8 mouse cellular contexts compared by ENCODE assay signal in the genomic region with DNA sequence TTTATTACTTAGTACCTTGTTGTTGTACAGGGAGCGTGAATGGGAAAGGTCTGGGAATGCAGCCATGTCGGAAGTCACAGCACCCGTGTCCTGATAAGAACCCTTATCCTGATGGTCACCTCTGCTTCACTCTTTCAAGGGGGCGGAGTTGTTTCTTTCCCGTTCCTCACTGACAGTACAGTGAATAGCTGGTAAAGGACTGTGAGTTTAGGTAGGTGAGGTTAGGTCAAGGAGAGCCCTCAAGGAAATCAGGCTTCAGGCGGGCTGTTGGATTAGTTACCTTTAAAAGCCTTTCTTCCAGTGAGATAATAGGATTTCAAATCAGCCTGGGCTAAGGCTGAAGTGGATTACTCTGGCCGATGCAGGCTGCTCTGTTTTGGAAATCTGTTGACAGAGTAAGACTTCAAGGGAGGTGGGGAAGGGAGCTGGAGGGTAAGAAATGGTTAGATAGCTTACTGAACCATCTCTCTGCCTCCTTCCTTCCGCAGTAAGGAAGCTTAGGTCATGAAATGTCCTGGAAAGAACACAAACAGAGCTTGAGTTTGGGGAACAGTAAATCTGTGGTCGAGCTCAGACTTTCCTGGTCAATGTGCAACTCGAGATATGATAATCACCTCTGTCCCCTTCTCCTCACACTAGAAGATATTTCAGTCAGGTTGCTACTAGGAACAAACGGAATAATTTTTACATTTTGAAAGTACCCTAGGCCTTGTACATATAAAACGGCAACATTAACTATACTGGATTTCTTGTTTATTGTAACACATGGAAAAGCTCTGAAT. TPM values are rescaled to one million over a fixed set of nuclear protein-coding genes. Genes with fewer than 3 reads are reported as not detected.
DNase-seq lines count a peak whose midpoint lies in the region; ATAC-seq lines count a peak whose summit lies in the region.

No protein-coding gene starts in this region.

- peaks cover 29% of the 10 kb centered on the region for H3K4me1 ChIP-seq in kidney, embryonic 14.5 days (ENCODE audit: control insufficient read depth, insufficient read depth, low read length)
- H3K4me1 ChIP-seq in brown adipose tissue, adult 24 weeks (ENCODE audit: control insufficient read depth, insufficient read depth, insufficient read length, low read length): peaks cover 24% of the 10 kb centered on the region
- H3K4me1 ChIP-seq in limb, embryonic 10.5 days: peaks cover 56% of the 10 kb centered on the region
- H3K4me1 ChIP-seq in neural tube, embryonic 12.5 days: peaks cover 22% of the 10 kb centered on the region

- H3K4me3 ChIP-seq in kidney, embryonic 14.5 days (ENCODE audit: low read length): peak overlapping the region; percentile 51
- peak overlapping the region; percentile 13 for H3K4me3 ChIP-seq in brown adipose tissue, adult 24 weeks (ENCODE audit: insufficient read depth, low read depth, low read length)
- H3K4me3 ChIP-seq in limb, embryonic 10.5 days: peak overlapping the region; percentile 61
- no peak overlapping the region for H3K4me3 ChIP-seq in neural tube, embryonic 12.5 days

- no peaks in the 10 kb centered on the region for H3K9me3 ChIP-seq in kidney, embryonic 14.5 days (ENCODE audit: control insufficient read depth, low read length)
- no peaks in the 10 kb centered on the region for H3K9me3 ChIP-seq in limb, embryonic 10.5 days (replicated peaks)
- no peaks in the 10 kb centered on the region for H3K9me3 ChIP-seq in neural tube, embryonic 12.5 days

- H3K36me3 ChIP-seq in kidney, embryonic 14.5 days (ENCODE audit: control insufficient read depth, insufficient read depth, low read length): no peaks in the 10 kb centered on the region
- H3K36me3 ChIP-seq in limb, embryonic 10.5 days: no peaks in the 10 kb centered on the region
- no peaks in the 10 kb centered on the region for H3K36me3 ChIP-seq in neural tube, embryonic 12.5 days

- H3K9ac ChIP-seq in kidney, embryonic 14.5 days (ENCODE audit: low read depth, low read length): no peak overlapping the region; the same call in 1 of the 2 replicates
- no peak overlapping the region for H3K9ac ChIP-seq in neural tube, embryonic 12.5 days

- 30% methylated on average over 12 of the region's 12 CpGs for WGBS in kidney, embryonic 14.5 days
- WGBS in limb, embryonic 10.5 days: 35% methylated on average over 12 of the region's 12 CpGs
- 42% methylated on average over 12 of the region's 12 CpGs for WGBS in neural tube, embryonic 12.5 days

- peak overlapping the region; percentile 47; the same call in 1 of the 2 replicates for H3K27ac ChIP-seq in kidney, embryonic 14.5 days (ENCODE audit: low read depth, low read length)
- H3K27ac ChIP-seq in brown adipose tissue, adult 24 weeks (replicated peaks; ENCODE audit: low read depth, low read length): peak overlapping the region; percentile 73
- peak overlapping the region; percentile 90 for H3K27ac ChIP-seq in limb, embryonic 10.5 days
- no peak overlapping the region for H3K27ac ChIP-seq in neural tube, embryonic 12.5 days

- H3K4me2 ChIP-seq in kidney, embryonic 14.5 days (replicated peaks; ENCODE audit: low read depth, low read length): peak overlapping the region; percentile 34
- H3K4me2 ChIP-seq in neural tube, embryonic 12.5 days (replicated peaks): peak overlapping the region; percentile 68

- ATAC-seq in kidney, embryonic 14.5 days (ENCODE audit: low FRiP score, low TSS enrichment): no peak
- ATAC-seq in neural tube, embryonic 12.5 days (ENCODE audit: low FRiP score, low read depth): no peak

- H3K27me3 ChIP-seq in kidney, embryonic 14.5 days (ENCODE audit: control insufficient read depth, insufficient read depth, low read length): no peaks in the 10 kb centered on the region
- H3K27me3 ChIP-seq in limb, embryonic 10.5 days (ENCODE audit: low read depth, poor library complexity, severe bottlenecking): no peaks in the 10 kb centered on the region
- H3K27me3 ChIP-seq in neural tube, embryonic 12.5 days (replicated peaks): no peaks in the 10 kb centered on the region

- DNase-seq in kidney, postnatal 14 days: no peak
- peak; percentile 23 for DNase-seq in limb, embryonic 10.5 days (ENCODE audit: low spot score)
- no peak for DNase-seq in spleen, adult 12 weeks (ENCODE audit: low spot score)
- DNase-seq in urinary bladder, postnatal 25 days (ENCODE audit: low spot score): no peak
- DNase-seq in cerebellum, postnatal 10 days: no peak

RNA-seq across cellular contexts. Expression of a gene that starts 1.8 kb away (rescaled TPM):
- polyA plus RNA-seq in kidney, embryonic 14.5 days (2014; fragmentation: Nextera tagmentation; extraction: Ambion mirVana): 43.8 and 55.3 TPM in 2 replicates
- 19.3 and 30.6 TPM in 2 replicates for polyA plus RNA-seq in brown adipose tissue, adult 24 weeks (2012; ENCODE audit: insufficient read depth, insufficient read length, missing spikeins)
- polyA plus RNA-seq in limb, embryonic 10.5 days (2016; fragmentation: Nextera tagmentation; extraction: Ambion mirVana): 40.0 and 46.0 TPM in 2 replicates
- 36.6 and 36.7 TPM in 2 replicates for polyA plus RNA-seq in neural tube, embryonic 12.5 days (2016; fragmentation: Nextera tagmentation; extraction: Ambion mirVana)

RNA-seq across cellular contexts. Expression of a gene that starts 32.3 kb away (rescaled TPM):
- not detected in 2 replicates for polyA plus RNA-seq in kidney, embryonic 14.5 days (2014; fragmentation: Nextera tagmentation; extraction: Ambion mirVana)
- not detected in 2 replicates for polyA plus RNA-seq in brown adipose tissue, adult 24 weeks (2012; ENCODE audit: insufficient read depth, insufficient read length, missing spikeins)
- not detected in 2 replicates for polyA plus RNA-seq in limb, embryonic 10.5 days (2016; fragmentation: Nextera tagmentation; extraction: Ambion mirVana)
- polyA plus RNA-seq in neural tube, embryonic 12.5 days (2016; fragmentation: Nextera tagmentation; extraction: Ambion mirVana): 0.06 TPM in 1 of 2 replicates, not detected in the other

RNA-seq across cellular contexts. Expression of a gene that starts 39.3 kb away (rescaled TPM):
- polyA plus RNA-seq in kidney, embryonic 14.5 days (2014; fragmentation: Nextera tagmentation; extraction: Ambion mirVana): not detected in 2 replicates
- not detected in 2 replicates for polyA plus RNA-seq in brown adipose tissue, adult 24 weeks (2012; ENCODE audit: insufficient read depth, insufficient read length, missing spikeins)
- polyA plus RNA-seq in limb, embryonic 10.5 days (2016; fragmentation: Nextera tagmentation; extraction: Ambion mirVana): not detected in 2 replicates
- 0.20 TPM in 1 of 2 replicates, not detected in the other for polyA plus RNA-seq in neural tube, embryonic 12.5 days (2016; fragmentation: Nextera tagmentation; extraction: Ambion mirVana)

RNA-seq across cellular contexts. Expression of a gene that starts 42.7 kb away (rescaled TPM):
- 27.6 and 51.1 TPM in 2 replicates for polyA plus RNA-seq in kidney, embryonic 14.5 days (2014; fragmentation: Nextera tagmentation; extraction: Ambion mirVana)
- polyA plus RNA-seq in brown adipose tissue, adult 24 weeks (2012; ENCODE audit: insufficient read depth, insufficient read length, missing spikeins): 10.4 and 14.4 TPM in 2 replicates
- 34.6 and 48.3 TPM in 2 replicates for polyA plus RNA-seq in limb, embryonic 10.5 days (2016; fragmentation: Nextera tagmentation; extraction: Ambion mirVana)
- 49.5 and 61.0 TPM in 2 replicates for polyA plus RNA-seq in neural tube, embryonic 12.5 days (2016; fragmentation: Nextera tagmentation; extraction: Ambion mirVana)

RNA-seq across cellular contexts. Expression of a gene that starts 58.7 kb away (rescaled TPM):
- polyA plus RNA-seq in kidney, embryonic 14.5 days (2014; fragmentation: Nextera tagmentation; extraction: Ambion mirVana): not detected in 2 replicates
- not detected in 2 replicates for polyA plus RNA-seq in brown adipose tissue, adult 24 weeks (2012; ENCODE audit: insufficient read depth, insufficient read length, missing spikeins)
- not detected in 2 replicates for polyA plus RNA-seq in limb, embryonic 10.5 days (2016; fragmentation: Nextera tagmentation; extraction: Ambion mirVana)
- not detected in 2 replicates for polyA plus RNA-seq in neural tube, embryonic 12.5 days (2016; fragmentation: Nextera tagmentation; extraction: Ambion mirVana)
